Mouse (Mus musculus) skeletal muscle tissue, adult 2 months (tissue): ENCODE results near the gene Cuzd1.
A peak's percentile ranks its signal among the peaks of the same experiment; 100 is the strongest.

ENCODE experiments used
- DNase-seq: peaks from one replicate; pipeline ENCODE4 v3.0.0-alpha.2; 2012; ENCODE audit warnings: low read depth, low spot score

Cuzd1 gene

DNA sequence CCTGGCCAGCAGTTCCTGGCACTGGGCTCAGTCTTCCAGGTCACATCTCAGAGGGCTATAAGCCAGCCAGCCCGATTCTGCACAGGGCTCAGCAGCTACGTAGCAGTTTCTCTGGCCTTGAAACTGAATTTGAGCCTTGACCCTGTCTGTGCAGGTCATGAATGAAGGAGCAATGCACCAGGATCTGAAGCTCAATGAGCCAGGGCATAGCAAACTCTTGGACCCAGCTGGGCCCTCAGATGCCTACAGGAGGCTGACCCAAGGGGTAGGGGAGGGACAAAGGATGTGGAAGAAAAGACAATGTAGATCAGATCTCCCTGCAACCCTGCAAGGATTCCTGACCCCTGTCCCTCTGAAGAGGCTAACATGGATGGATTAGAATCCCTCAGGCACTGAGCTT, at the start of gene Cuzd1:
Gene Cuzd1, minus strand, starts transcription at position 101 of the 400 bp plus-strand sequence.
- peak; percentile 26 for DNase-seq

- no peak for DNase-seq
Measured at GRCm38 (mm10) chr7:131371470-131371860, 49.4 kb upstream of the Cuzd1 start.

DNA sequence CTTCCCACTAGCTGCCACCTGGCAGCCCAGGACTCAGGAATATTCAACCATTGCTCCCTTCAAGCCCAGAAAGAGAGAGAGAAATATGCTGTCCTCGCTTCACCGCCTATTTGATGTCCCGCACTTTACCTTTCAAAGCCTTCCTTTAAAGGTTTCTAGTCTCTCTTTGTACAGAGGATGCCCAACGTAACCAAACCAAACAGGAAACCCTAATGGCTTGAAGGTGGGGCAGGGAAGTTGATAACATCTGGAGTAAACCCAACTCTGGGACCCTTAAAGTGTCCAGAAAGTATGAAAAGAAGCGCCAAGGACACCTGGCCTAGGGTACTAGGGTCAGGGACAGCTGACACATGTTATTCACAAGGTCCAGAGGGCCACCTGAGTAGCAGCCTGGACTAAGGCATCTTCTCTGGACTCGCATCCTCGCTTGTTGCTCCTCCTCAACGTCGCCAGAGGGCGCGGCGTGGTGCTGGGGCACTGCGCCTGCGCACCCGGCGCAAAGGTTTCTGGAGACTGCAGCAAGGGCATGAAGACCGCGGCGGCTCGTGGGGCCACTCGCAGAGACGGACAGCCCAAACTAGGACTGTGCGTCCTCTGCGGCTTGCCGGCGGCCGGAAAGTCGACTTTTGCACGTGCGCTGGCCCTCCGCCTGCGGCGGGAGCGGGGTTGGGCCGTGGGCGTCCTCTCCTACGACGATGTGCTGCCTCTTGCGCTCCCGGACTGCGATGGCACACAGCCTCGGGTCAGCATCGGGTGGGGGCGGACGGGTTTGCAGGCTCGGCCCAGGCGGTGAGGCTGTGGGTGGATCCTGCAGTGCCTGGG, 48.8 kb upstream of the Cuzd1 start, which contains the start of gene Pstk:
Gene Pstk, plus strand, starts transcription at position 494 of the 822 bp plus-strand sequence.
- DNase-seq: peak; percentile 94

DNA sequence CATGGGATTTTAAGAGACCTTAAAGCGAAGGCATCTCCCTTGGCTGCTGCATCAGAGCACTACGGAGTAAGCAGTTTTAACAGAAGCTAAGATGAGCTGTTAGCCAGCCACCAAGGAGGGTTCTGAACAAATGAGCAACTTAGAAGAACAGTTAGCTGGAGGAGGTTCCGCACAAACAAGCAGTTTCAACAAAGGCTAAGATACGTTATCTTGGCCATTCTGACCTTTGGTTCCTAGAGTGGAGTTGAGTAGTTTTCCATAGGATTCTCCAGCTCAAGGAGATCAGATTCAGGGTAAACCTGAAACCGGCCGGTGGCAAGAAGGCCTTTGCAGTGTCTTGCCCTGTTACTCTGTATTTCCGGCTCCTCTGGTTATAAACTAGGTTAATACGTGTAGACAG, 42.0 kb upstream of the Cuzd1 start:
- DNase-seq: no peak

- DNase-seq: peak; percentile 98
Measured at GRCm38 (mm10) chr7:131362615-131363300, 40.7 kb upstream of the Cuzd1 start, which contains the start of gene 2310057M21Rik. TSS of gene 2310057M21Rik (minus strand) at chr7:131362759.

DNA sequence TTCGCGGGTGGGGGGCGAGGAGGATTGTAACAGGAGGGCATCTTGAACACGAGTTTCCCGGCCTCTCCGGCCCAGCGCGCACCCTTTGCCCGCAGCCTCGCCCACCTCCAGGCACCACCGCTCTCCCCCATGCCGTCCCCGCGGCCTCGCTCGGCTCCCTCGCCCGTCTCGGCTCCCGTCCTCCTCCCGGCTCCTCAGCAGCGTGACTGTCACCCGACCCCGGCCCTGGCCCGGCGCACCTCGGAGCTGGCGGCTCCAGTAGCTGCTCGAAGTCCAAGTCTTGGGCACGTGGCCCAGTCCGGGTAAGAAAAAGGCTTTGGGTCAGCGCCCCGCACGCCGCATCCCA, 40.1 kb upstream of the Cuzd1 start:
- DNase-seq: no peak

DNA sequence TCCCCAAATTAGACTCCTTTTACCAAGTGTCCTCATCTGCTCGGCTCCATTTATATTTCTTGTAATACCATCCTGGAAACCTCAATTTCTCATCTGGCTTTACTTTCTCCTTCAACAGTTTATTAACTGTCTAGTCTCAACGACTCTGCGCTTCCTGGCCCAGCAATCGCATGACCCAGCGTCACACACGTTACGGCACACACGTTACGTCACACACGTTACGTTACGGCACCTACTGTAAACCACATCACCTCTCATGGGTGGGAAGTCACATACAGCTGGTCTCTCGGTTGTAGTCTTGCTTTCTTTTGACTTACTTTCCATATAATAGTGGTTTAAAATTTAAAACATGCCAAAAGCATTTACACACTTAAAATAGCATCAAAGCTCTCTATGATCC, 34.0 kb upstream of the Cuzd1 start:
- no peak for DNase-seq

DNA sequence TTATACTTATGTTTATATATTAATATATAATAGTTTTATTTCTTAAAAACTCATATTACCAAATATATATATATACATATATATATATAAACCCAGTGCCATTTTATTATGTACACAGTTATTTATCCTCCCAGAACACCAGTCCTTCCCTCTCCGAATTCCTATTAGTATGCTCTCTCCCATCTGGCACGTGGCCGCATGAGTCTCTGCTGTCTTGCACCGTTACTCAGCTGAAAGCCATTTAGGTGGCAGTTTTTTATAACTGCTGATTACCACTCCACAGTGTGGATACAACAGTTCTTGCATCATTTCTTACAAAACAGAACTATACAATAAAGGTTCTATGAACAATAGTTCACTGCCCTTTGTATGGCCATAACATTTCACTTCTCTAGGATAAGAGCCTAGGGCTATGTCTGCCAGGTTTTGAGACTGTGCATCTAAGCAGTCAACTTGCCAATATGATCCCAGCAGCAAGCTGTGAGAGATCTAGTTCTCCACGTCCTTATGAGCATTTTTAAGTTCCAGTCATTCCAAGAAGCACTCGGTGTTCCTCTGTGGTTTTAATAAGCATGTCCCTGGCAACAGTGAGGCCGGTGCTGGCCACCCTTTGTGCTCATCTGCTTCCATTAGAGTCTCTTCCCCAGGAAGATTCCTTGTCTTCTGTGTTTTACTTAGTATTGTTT, 23.9 kb upstream of the Cuzd1 start:
- peak; percentile 67 for DNase-seq

DNA sequence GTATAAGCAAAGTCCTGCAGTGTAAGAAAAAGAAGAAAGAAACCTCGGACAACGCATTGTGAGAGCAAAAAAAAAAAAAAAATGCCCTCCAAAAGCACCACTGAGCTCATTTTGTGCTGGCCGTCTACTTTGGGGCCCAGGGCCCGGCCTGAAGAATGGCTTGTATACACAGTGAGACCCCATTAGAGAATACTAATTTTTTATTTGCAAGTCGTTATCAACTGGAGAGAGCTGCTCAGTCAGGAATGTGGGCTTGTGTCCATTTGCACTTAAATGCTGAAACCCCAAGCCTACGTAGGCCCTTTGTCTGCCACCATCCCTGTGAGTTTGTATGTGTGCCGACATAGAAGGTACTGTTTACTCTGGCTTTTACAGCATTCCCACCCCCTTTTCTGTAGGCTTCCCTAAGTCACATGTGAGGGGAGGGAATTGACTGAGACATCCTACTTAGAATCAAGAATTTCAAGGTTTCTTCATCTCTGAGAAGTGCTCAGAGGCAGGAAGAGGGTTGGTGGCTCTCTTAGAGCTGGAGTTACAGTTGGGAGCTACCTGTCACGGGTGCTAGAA, 15.5 kb upstream of the Cuzd1 start:
- no peak for DNase-seq

GRCm38 (mm10) chr7:131333564-131333963, 11.5 kb upstream of the Cuzd1 start, which contains the start of gene Fam24a:
TSS of gene Fam24a (plus strand) at chr7:131333864.
- DNase-seq: no peak

GRCm38 (mm10) chr7:131331688-131332087, 9.6 kb upstream of the Cuzd1 start:
- no peak for DNase-seq

- DNase-seq: no peak
Measured at GRCm38 (mm10) chr7:131329416-131329815, 7.3 kb upstream of the Cuzd1 start, which contains the start of gene Fam24b. TSS of gene Fam24b (minus strand) at chr7:131329516.

DNA sequence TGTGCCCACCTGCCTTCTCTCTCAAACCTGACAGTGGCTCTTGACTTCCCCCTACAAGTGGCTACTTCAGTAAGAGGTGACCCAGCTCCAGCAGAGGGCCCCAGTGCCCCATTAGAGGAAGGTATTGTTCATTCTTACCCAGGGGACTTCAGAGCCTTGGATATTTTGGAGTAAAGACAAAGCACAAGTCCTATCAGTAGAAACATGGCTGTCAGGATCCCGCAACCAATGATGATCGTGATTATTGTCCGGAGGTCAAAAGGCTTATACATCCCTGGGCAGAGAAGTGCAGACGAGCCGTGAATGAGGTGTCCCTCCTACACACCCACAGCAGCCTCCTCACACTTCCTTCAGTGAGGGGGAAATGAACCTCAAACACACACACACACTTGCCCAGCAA, 5.0 kb upstream of the Cuzd1 start:
- DNase-seq: no peak

DNA sequence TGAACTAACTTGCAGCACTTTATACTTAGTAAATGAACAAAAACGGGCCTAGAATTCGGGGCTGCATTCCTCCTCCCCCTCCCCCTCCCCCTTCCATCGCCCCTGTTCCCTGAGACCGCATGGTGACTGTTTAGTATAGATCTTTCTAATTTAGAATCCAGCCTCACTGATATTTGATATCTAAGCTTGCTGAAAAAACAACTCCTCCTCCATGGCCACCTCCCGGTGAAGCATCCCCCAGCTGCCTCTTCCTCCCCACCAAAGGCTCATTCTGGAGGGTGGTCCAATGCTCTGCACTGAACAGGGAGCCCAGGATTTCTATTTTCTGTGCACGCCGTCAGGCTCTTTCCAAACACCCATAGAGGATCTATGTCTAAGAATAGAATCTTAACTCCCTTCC, 3.8 kb downstream of the Cuzd1 start:
- no peak for DNase-seq

- DNase-seq: no peak
Measured at GRCm38 (mm10) chr7:131317587-131317986, 4.5 kb downstream of the Cuzd1 start.

GRCm38 (mm10) chr7:131314493-131314892, 7.6 kb downstream of the Cuzd1 start:
- DNase-seq: no peak

- no peak for DNase-seq
Measured at GRCm38 (mm10) chr7:131306733-131307132, 15.4 kb downstream of the Cuzd1 start.

DNA sequence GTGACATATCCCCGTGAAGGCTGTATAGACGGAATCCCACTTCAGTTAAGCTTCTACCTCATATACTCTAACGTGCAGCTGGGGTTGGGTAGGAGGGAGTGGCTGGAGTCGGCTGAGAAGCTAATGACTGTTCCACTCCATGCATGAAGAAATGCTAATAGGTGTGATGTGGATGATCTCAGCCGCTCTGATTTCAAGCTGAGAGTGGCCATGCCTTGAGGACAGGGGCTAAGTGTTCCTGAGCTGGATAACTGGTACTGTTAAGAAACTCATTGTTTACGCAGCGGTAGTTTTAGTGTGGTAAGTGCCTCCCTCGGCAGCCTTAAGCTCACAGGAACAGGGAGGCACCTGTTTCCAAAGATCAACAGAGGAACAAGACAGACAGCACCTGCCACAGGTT, 18.8 kb downstream of the Cuzd1 start:
- no peak for DNase-seq

DNA sequence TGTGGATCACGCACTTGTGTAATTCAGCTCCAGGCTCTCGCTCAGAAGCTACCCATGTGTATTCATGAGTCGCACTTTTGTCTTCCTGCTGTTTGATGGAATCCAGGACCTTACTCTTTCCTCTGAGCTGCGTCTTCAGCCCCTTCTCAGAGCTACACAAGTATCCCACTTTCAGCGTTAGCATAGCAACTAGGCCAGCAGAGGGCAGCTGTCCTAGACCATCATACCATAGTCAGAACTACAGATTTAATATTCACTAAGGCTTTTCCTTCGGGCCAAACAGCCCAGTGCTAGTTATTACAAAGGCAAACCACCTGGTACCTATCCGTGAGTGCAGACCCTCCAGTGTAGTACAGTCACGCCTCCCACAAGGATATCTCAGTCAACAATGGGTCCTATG, 24.9 kb downstream of the Cuzd1 start:
- no peak for DNase-seq

DNA sequence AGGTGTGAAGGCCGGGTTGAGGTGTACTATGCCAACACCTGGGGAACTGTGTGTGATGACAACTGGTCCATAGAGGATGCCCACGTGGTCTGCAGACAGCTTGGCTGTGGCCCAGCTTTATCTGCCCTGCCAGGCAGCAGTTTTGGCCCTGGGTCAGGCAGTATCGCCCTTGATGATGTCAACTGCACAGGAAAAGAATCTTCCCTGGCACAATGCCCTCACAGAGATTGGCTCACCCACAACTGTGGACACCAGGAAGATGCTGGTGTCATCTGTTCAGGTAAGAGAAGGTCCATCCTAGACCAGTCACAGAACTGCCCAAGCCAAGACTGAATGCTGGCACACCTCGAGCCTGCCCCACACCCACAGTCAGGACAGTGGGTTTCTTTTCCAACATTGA, 56.2 kb downstream of the Cuzd1 start:
- no peak for DNase-seq

- DNase-seq: no peak
Measured at GRCm38 (mm10) chr7:131264251-131264650, 57.8 kb downstream of the Cuzd1 start.

DNA sequence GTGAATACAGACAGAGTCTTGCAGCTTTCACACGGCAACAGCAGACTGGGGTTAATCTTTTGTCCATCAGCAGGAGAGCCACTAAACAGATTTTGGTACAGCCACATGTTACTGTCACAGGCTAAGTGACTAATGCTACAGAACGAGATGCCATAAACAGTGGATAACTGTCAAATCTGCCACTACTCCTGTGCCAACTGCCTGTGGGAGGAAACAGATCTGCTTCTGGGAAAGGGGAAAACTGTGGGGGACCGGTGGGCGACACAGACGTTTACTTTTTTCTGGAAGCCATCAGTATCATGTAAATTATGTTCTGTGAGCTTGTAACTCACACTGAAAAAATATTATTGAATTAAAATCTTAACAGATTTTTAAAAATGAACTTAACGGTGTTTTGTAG, 61.1 kb downstream of the Cuzd1 start:
- DNase-seq: no peak
